Mouse (Mus musculus) testis, adult 2 months (tissue): ENCODE data around the gene Foxo1.

Source experiments
- CTCF ChIP-seq: fragments of 200-500 bp; IDR thresholded peaks from 2 replicates; pipeline ENCODE4 v1.5.1; 2012; ENCODE audit warnings: low read depth, mild to moderate bottlenecking, inconsistent platforms, low read length, moderate library complexity; ENCODE audit not compliant: control insufficient read depth, insufficient read depth, insufficient replicate concordance
- POLR2A ChIP-seq: fragments of 200-500 bp; IDR thresholded peaks from 2 replicates; pipeline ENCODE4 v1.6.1; 2012; ENCODE audit warnings: low read depth, mild to moderate bottlenecking, inconsistent platforms, low read length, moderate library complexity; ENCODE audit not compliant: control insufficient read depth

DNA sequence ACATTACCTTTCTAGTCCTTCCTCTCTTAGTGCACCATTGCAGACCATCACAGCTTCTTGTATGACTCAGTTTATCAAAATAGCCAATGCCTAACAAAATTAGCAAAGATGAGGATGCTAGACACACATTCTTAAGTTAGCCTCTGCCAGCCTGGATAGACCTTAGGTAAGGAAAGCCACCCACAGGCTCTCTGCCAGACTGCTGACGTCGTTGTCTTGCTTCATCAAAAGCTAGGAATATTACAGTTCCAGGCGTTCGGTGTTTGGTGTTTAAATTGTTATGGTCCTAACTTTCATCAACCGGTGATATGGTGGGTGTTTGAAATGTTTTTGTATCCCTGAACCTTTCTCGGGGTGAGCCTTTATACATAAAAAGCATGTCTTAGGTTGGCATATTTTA lies 96.4 kb downstream of the Foxo1 start:
- TF ChIP-seq CTCF, result no peak
- TF ChIP-seq POLR2A, result no peak
